Mouse (Mus musculus): ENCODE results near the gene Litaf. TPM values are rescaled to one million over a fixed set of nuclear protein-coding genes. Genes with fewer than 3 reads are reported as not detected.

The Litaf gene
- polyA plus RNA-seq, 1 experiment, result 17.6 TPM

DNA sequence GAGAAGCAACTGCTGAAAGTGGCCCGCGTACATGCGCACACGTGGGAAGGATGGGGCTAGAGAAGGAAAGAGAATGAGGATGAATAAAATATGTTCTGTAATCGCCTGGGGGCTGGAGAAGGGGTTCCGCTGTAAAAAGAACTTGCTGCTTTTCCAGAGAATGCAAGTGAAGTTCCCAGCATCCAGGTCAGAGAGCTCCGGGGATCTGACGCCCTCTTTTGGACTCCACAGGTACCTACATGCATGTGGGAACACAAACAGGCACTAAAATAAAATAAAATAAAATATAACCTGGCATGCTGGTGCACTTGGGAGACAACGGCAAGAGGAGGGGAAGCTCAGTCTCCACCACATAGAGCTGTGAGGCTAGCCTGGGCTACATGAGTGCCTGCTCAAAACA is 67.7 kb downstream of the Litaf start:
- H3K27ac ChIP-seq (replicated peaks; ENCODE audit: low read depth, low read length), result no peak overlapping the region
- 0 out of 2 replicates have a peak, but pooled peaks cover 2% of the 10 kb centered on the region for H3K4me1 ChIP-seq (ENCODE audit: control insufficient read depth, insufficient read depth, insufficient read length, low read length)
- H3K4me3 ChIP-seq (ENCODE audit: insufficient read depth, low read depth, low read length), result no peak overlapping the region

DNA sequence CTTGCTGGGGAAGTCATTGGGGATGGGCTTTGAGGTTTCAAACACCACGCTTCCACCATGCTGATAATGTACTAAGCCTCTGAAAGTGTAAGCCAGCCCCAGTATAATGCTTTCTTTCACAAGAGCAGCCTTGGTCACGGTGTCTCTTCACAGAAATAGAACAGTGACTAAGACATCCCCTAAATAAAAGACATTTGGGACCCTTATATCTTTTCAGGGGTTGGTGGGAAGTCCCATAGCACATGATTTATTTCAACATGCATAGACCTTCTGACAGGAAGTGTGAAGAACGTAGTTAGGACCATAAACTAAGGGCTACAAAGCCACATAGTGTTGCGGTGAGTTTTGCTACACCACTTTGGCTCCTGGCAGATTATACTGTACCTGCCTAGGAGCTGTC is 69.4 kb downstream of the Litaf start:
- no peak overlapping the region for H3K27ac ChIP-seq (replicated peaks; ENCODE audit: low read depth, low read length)
- H3K4me3 ChIP-seq (ENCODE audit: insufficient read depth, low read depth, low read length), result no peak overlapping the region
- H3K4me1 ChIP-seq (ENCODE audit: control insufficient read depth, insufficient read depth, insufficient read length, low read length), result no peaks in the 10 kb centered on the region; the same call in 1 of the 2 replicates

DNA sequence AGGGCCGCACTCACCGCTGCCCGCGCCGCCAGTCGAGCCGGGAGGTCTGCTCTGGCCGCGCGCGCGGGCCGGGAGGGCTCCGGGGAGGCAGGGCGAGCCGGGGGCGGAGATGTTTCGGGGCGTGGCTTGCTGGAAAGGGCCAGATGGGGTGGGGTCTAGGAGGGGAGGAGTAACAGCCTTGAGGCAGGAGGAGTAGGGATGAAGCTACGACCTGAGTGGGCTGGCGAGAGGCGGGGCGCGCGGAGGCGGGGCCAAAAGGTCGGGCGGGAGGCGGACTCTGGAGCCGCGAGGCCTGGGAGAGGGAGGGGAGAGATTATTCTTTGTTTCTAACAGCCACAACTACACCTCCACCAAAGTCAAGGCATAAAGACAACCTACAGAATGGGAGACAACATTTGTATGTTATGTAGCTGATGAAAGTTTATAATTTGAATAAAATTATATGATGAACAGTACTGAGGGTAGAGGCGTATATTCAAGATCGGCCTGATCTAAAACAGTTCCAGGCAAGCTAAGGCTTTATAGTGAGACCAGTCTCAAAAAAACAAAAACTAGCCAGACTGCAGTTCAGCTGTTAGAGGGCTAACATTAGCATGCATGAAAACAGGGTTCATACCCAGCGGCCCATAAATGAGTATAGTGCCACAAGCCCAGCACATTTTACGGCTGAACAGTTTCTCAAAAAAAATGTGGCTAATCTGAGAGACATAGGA is 72.8 kb downstream of the Litaf start:
- Histone ChIP-seq H3K4me3 (ENCODE audit: insufficient read depth, low read depth, low read length) (peak overlapping the region; percentile 81), H3K27ac (replicated peaks; ENCODE audit: low read depth, low read length) (peak overlapping the region; percentile 96)

DNA sequence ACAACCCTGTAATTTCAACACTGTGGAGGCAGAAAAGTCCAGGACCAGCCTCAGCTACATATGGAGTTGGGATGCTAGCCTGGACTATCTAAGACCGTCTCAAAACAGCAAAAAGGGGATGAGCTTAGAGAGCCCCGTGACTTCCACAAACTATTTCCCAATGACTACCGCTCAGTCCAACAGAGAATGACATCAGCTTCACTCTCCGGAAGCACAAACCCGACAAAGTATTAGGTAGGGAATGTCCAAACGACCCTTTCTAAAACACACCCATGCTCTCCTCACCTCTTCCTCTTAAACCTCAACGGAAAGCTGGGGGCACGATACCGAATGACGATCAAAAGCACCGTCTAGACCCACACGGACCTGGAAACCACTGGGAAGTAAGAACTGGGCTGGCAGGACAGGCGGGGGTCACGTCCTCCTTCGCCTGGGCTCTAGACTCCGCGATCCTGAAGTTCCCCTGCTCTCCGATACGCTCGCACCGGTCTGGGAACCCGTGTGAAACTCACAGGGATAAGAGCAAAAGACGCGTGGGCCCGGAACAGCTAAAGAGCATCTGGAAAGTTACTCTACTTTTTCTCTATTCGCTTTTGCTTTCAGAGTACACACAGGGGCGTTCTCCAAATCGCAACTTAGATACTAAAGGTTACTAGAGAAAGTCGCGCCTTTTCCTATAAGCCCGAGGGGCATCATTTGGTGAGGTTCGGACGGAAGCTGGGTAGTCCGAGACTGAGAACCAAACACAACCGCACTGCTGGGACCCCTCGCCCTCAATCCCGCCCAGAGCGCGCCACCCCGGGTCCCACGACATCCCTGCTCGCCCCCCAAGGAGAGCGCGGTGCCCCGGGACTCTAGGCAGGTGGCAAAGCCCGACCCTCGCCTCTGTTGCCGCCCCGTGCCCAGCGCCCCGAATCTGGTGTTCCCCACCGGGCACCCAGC is 73.6 kb downstream of the Litaf start:
- peak overlapping the region; percentile 96 for H3K27ac ChIP-seq (replicated peaks; ENCODE audit: low read depth, low read length)
- peak overlapping the region; percentile 81 for H3K4me3 ChIP-seq (ENCODE audit: insufficient read depth, low read depth, low read length)
- peaks cover 17% of the 10 kb centered on the region for H3K4me1 ChIP-seq (ENCODE audit: control insufficient read depth, insufficient read depth, insufficient read length, low read length)

More for the DNA sequence above, 72.8 kb downstream of the Litaf start:
- peaks cover 14% of the 10 kb centered on the region for H3K4me1 ChIP-seq (ENCODE audit: control insufficient read depth, insufficient read depth, insufficient read length, low read length)

DNA sequence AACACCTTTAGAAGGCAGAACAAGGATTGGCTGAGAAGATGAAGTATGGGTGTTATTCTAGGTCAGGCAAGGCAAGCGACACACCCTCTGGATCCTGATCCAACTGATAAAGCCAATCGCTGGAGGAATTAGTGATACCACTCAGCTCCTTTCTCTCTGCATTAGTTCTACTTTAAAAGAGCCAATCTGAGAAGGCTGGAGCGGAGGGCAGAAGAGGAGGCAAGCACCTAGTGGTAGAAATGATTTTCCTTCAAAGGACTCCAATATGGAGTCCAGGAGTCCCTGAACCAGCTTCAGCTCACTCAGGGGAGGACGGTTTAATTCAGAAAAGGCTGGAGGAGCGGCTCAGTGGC is 74.2 kb downstream of the Litaf start:
- peak overlapping the region; percentile 81 for H3K4me3 ChIP-seq (ENCODE audit: insufficient read depth, low read depth, low read length)
- H3K27ac ChIP-seq (replicated peaks; ENCODE audit: low read depth, low read length), result peak overlapping the region; percentile 96
- H3K4me1 ChIP-seq (ENCODE audit: control insufficient read depth, insufficient read depth, insufficient read length, low read length), result peaks cover 17% of the 10 kb centered on the region

DNA sequence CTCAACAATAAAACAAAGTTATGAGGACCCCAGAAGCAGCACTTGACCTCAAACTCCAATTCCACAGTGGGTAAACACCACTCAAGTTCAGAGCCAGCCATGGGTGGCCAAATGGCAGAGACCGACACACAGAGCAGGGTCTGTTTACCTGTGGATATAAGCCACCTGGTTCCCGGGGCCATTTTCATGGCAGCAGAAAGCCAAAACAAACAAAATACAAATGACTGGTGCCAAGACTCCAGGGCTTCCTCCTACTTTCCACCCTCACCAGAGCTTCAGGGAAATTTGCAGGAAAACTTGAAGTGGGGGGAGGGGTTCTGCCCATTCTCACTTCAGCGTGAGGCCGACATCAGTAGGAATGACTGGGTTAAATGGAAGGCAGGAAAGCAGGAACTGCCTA is 75.2 kb downstream of the Litaf start:
- H3K4me3 ChIP-seq (ENCODE audit: insufficient read depth, low read depth, low read length), result peak overlapping the region; percentile 81; the same call in 1 of the 2 replicates
- H3K27ac ChIP-seq (replicated peaks; ENCODE audit: low read depth, low read length), result peak overlapping the region; percentile 45
- H3K4me1 ChIP-seq (ENCODE audit: control insufficient read depth, insufficient read depth, insufficient read length, low read length), result peaks cover 22% of the 10 kb centered on the region

DNA sequence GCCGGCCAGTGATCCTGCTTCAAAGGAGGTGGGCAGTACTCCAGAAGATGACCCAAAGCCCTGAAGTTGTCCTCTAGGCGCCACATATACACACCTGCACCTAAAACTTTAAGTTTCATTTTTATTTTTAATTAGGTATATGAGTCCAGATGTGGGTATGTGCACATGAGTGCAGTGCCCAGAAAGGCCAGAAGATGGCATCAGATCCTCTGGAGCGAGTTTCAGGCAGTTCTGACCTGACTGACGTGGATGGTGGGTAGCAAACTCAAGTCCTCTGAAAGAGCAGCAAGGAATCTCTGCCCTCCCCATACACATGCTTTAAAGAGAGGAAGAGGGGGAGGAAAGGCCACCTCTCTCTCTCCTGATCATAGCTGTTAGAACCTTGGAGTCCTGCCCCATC is 76.1 kb downstream of the Litaf start:
- Histone ChIP-seq H3K4me3 (ENCODE audit: insufficient read depth, low read depth, low read length) (no peak overlapping the region), H3K27ac (replicated peaks; ENCODE audit: low read depth, low read length) (no peak overlapping the region)

DNA sequence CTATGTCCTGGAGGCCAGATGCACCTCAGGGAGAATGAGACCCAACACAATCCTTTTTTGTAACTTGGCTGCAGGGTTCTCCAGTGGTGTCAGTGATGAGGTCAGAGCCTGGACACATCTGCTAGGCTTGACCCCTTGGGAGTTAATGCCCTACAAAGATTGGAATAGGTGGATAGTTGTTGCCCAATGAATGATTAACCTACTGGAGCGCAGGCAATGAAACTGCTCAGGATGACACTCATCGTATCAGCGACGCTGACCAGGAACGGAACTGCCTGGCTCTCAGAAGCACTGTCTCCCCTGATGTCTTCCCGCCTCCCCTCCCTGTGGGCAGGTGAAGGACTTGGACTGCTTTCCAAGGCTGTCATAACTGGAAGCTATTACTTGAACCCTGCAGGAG is 76.6 kb downstream of the Litaf start:
- Histone ChIP-seq H3K4me3 (ENCODE audit: insufficient read depth, low read depth, low read length) (no peak overlapping the region), H3K27ac (replicated peaks; ENCODE audit: low read depth, low read length) (no peak overlapping the region), H3K4me1 (ENCODE audit: control insufficient read depth, insufficient read depth, insufficient read length, low read length) (peaks cover 32% of the 10 kb centered on the region)

More for the DNA sequence above, 76.1 kb downstream of the Litaf start:
- peaks cover 28% of the 10 kb centered on the region for H3K4me1 ChIP-seq (ENCODE audit: control insufficient read depth, insufficient read depth, insufficient read length, low read length)

DNA sequence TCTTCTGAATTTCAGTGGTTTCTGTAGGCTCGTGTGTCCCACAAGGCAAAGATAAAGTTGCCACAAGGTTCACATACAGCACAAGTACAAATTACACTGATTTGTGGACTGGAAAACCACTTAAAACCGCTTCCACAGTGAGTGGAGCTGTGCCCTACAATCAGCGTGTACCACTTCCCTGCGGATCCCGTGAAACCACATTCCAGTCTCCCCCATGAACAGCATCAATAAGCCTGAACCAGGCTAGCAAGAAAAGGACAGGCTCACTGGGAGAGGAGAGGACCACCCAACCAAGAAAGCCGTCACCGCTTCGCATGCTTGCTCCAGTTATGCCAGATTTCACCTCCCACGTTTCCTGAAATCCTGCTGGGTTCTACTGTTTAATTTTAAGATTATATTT is 77.7 kb downstream of the Litaf start:
- Histone ChIP-seq H3K4me3 (ENCODE audit: insufficient read depth, low read depth, low read length) (no peak overlapping the region), H3K27ac (replicated peaks; ENCODE audit: low read depth, low read length) (no peak overlapping the region), H3K4me1 (ENCODE audit: control insufficient read depth, insufficient read depth, insufficient read length, low read length) (peaks cover 35% of the 10 kb centered on the region)

DNA sequence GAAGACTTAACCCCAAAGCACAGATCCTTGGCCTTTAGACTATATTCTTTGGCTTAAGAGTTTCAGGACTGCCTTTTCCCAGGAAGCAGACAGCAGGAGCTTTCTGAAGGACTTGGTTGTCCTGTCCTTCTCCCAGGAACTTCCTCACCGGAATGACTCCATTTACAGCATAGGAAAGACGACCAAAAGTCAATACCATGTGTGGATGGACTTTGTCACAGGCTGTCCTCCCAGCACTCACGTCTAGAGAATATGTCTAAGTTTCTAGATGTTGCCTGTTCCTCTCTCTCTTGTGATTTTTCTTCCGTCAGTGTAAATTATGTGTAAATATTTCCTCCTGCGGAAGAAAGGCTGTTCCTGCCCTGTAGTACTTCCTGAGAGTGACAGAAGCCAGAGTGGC is 81.4 kb downstream of the Litaf start:
- H3K4me1 ChIP-seq (ENCODE audit: control insufficient read depth, insufficient read depth, insufficient read length, low read length), result peaks cover 48% of the 10 kb centered on the region
- H3K27ac ChIP-seq (replicated peaks; ENCODE audit: low read depth, low read length), result peak overlapping the region; percentile 24
- H3K4me3 ChIP-seq (ENCODE audit: insufficient read depth, low read depth, low read length), result no peak overlapping the region

DNA sequence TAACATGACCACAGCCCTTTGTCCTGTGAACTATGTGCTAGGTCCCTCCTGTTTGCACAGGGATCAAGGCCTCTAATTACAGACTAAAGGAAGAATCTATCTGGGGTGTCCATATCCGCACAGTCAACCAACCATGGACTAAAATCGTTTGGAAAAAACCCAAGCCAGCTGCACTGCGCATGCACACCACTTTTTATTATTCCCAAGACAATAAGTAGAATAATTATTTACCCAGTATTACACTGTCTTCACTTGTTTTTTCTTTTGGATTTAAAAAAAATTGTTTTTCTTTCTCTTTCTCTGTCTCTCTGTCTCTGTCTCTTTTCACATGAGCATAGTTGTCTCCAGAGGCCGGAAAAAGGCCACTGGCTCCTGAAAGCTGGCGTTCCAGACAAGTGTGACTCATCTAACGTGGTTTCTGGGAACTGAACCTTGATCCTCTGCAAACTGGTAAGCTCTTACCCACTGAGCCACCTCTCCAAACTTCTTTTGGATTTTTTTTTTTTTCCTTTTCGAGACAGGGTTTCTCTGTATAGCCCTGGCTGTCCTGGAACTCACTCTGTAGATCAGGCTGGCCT is 84.4 kb downstream of the Litaf start:
- H3K27ac ChIP-seq (replicated peaks; ENCODE audit: low read depth, low read length), result no peak overlapping the region; the same call in 1 of the 2 replicates
- H3K4me3 ChIP-seq (ENCODE audit: insufficient read depth, low read depth, low read length), result no peak overlapping the region
- H3K4me1 ChIP-seq (ENCODE audit: control insufficient read depth, insufficient read depth, insufficient read length, low read length), result peaks cover 62% of the 10 kb centered on the region

DNA sequence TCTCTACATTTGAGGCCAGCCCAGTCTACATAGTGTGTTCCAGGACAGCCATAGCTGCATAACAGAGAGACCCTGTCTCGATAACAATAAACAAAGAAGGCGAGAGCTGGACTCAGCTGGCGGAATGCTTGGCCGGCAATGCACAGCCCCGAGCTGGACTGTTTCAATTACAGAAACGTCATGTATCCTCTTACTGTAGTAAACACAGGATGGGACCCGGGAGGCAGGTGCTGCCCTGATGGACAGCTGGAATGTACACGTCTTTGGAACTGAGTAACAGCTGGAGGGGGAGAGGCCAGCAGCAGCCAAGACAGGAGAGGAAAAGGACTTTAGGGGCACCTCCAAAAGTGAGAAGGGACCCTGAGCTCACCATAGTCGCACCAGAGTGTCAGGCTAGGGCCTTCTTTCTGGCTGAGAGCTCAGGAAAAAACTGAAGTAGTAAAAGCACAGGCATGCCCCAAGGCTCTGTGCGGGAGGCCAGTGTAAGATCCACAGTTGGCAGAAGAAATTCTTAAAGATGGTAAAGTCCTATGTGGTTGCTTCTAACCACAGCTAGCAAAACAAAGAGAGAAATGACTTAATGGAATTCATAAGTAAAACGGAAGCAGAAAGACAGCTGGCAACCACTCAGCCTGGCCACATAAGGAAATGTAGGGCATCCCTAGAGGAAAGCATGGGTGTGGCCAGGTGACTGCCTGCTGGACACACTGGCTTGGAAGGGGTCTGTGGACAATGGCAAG is 86.7 kb downstream of the Litaf start:
- Histone ChIP-seq H3K4me3 (ENCODE audit: insufficient read depth, low read depth, low read length) (no peak overlapping the region), H3K4me1 (ENCODE audit: control insufficient read depth, insufficient read depth, insufficient read length, low read length) (peaks cover 63% of the 10 kb centered on the region), H3K27ac (replicated peaks; ENCODE audit: low read depth, low read length) (peak overlapping the region; percentile 65)

DNA sequence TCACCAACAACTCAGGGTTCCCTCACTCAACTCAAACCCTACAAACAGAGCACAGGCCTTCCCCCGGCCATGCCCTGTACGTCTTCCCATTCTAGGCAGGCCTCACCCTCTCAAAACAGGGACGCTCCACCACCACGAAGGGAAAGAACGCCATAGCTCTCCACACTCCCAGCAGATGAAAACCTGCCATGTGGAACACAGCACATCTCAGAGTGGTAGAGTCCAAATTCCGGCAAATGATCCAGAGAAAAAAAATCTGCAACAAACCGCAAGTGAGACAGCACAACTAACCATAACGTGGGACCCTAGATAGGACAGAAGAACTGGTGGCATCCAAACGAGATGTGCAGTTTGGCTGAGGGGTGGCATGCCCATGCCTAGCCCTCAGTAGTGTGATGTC is 88.1 kb downstream of the Litaf start:
- Histone ChIP-seq H3K4me1 (ENCODE audit: control insufficient read depth, insufficient read depth, insufficient read length, low read length) (peaks cover 63% of the 10 kb centered on the region), H3K27ac (replicated peaks; ENCODE audit: low read depth, low read length) (no peak overlapping the region; the same call in 1 of the 2 replicates), H3K4me3 (ENCODE audit: insufficient read depth, low read depth, low read length) (no peak overlapping the region)

DNA sequence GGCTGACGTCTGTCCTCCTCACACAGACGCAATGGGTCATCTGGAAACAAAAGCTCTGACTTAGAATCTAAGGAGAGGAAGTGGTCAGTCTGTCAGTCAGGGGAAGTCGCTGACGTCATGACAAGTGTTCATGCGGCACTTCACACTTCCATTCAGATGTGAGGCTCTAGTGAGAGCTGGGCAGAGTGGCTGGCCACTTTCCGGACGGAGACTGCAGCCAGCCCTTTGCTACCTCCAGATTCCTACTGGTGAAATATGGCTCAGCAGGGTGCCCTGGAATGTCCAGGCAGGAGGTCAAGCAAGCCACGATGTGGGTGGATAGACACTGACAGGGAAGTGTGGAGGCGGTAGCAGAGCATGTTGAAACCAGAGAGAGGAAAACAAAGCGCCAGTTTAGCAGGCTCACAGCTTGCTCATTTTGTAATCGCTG is 89.7 kb downstream of the Litaf start:
- H3K4me1 ChIP-seq (ENCODE audit: control insufficient read depth, insufficient read depth, insufficient read length, low read length), result peaks cover 51% of the 10 kb centered on the region

DNA sequence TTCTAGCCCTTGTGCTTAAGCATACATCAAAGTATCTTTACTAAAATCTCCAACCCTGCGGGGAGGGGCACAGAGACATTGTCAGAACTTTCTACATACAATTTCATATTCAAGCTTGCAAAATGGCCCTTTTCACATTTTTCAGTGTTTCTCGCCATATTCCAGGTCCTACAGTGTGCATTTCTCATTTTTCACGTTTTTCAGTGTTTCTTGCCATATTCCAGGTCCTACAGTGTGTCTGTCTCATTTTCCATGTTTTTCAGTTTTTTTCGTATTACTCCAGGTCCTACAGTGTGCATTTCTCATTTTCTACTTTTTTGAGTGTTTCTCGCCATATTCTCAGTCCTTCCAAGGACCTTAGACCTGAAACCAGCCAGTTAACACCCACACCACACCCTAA is 91.0 kb downstream of the Litaf start:
- no peak overlapping the region for H3K27ac ChIP-seq (replicated peaks; ENCODE audit: low read depth, low read length)
- H3K4me3 ChIP-seq (ENCODE audit: insufficient read depth, low read depth, low read length), result no peak overlapping the region
- peaks cover 50% of the 10 kb centered on the region for H3K4me1 ChIP-seq (ENCODE audit: control insufficient read depth, insufficient read depth, insufficient read length, low read length)

More for the DNA sequence above, 89.7 kb downstream of the Litaf start:
- Histone ChIP-seq H3K4me3 (ENCODE audit: insufficient read depth, low read depth, low read length) (no peak overlapping the region), H3K27ac (replicated peaks; ENCODE audit: low read depth, low read length) (peak overlapping the region; percentile 54)

Data from brown adipose tissue, adult 24 weeks (tissue).